Mouse (Mus musculus) cortical plate, adult 2 months (tissue): ENCODE data around the gene Nrcam.

Experiments
- CTCF ChIP-seq: fragments of 200-500 bp; IDR thresholded peaks from 2 replicates; pipeline ENCODE4 v1.5.1; 2011; ENCODE audit warnings: mild to moderate bottlenecking, control low read depth, low read length; ENCODE audit not compliant: insufficient read depth; ENCODE audit errors: extremely low read depth
- POLR2A ChIP-seq: fragments of 200-500 bp; IDR thresholded peaks from 2 replicates; pipeline ENCODE4 v1.6.1; 2011; ENCODE audit warnings: mild to moderate bottlenecking, low read length, control low read depth; ENCODE audit not compliant: insufficient read depth; ENCODE audit errors: extremely low read depth

- no peak for TF ChIP-seq CTCF
- no peak for TF ChIP-seq POLR2A
These were observed 196.2 kb downstream of the Nrcam start for GRCm38 (mm10) chr12:44524621-44525565.
